Mouse (Mus musculus) urinary bladder, postnatal 4 days (tissue): ENCODE data around the gene Olfr1463.

Source experiments
- DNase-seq, 2 experiments: peaks; one replicate each; pipeline ENCODE4 v3.0.0; 2021 to 2022; ENCODE audit warnings: low spot score in 2 of 2

Olfr1463 gene

GRCm38 (mm10) chr19:13231028-13231427 is at the start of gene Olfr1463:
TSS of gene Olfr1463 (plus strand) at chr19:13231328.
- DNase-seq, result no peak

- DNase-seq, result no peak
These were observed 45.7 kb upstream of the Olfr1463 start, which contains the start of gene Olfr1462 for GRCm38 (mm10) chr19:13185434-13185833. TSS of gene Olfr1462 (plus strand) at chr19:13185734.

- DNase-seq, result no peak
These were observed 9.5 kb upstream of the Olfr1463 start for GRCm38 (mm10) chr19:13221666-13222065.
